ENCODE assay signal across 8 mouse cellular contexts in the genomic region with DNA sequence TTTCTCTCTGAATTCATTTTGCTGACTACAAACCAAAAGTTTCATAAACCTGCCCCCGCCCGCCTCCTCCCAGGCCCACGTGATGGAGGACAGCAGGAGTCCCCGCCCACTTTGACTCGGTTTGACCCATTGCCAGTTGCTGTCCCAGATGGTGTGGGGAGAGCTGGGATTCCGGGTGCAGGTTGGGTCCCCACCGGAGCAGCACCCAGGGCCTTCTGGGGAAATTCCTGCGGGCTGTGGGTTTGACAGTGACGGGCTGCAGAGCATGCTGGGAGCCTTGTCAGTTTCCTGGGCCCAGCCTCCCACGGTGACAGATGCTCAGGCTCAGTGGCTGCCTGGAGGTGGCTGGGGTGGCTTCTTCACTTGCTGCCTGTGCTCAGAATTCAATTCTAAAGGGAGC. TPM values are rescaled to one million over a fixed set of nuclear protein-coding genes. Genes with fewer than 3 reads are reported as not detected.
DNase-seq lines count a peak whose midpoint lies in the region; ATAC-seq lines count a peak whose summit lies in the region.

No protein-coding gene starts in this region.

- H3K27me3 ChIP-seq in embryonic facial prominence, embryonic 13.5 days: peaks cover 67% of the 10 kb centered on the region
- H3K27me3 ChIP-seq in intestine, embryonic 16.5 days (replicated peaks; ENCODE audit: control insufficient read depth, insufficient read depth, low read length): peaks cover 45% of the 10 kb centered on the region
- H3K27me3 ChIP-seq in liver, embryonic 16.5 days (ENCODE audit: control insufficient read depth, insufficient read depth, low read depth, low read length): peaks cover 55% of the 10 kb centered on the region

- H3K4me3 ChIP-seq in embryonic facial prominence, embryonic 13.5 days: peak overlapping the region; percentile 65
- H3K4me3 ChIP-seq in intestine, embryonic 16.5 days (ENCODE audit: low read length): peak overlapping the region; percentile 69
- peak overlapping the region; percentile 58 for H3K4me3 ChIP-seq in liver, embryonic 16.5 days (ENCODE audit: low read depth, low read length)

- peak; percentile 70 for DNase-seq in cerebellum, adult 11 months
- DNase-seq in cerebellum, postnatal 4 days (ENCODE audit: low spot score in 2 of 2): no peak
- peak; percentile 20 for DNase-seq in ES-CJ7 (ENCODE audit: low read depth, low spot score)
- DNase-seq in retina, postnatal 1 day: peak; percentile 64
- DNase-seq in kidney, postnatal 25 days: no peak

- 2% methylated on average over 10 of the region's 10 CpGs for WGBS in embryonic facial prominence, embryonic 13.5 days
- WGBS in intestine, embryonic 16.5 days: 3% methylated on average over 10 of the region's 10 CpGs
- 0% methylated on average over 10 of the region's 10 CpGs for WGBS in liver, embryonic 16.5 days (ENCODE audit: insufficient replicate concordance)

- peak overlapping the region; percentile 95 for H3K4me2 ChIP-seq in embryonic facial prominence, embryonic 13.5 days
- peak overlapping the region; percentile 99 for H3K4me2 ChIP-seq in intestine, embryonic 16.5 days (ENCODE audit: low read depth, low read length)
- peak overlapping the region; percentile 75 for H3K4me2 ChIP-seq in liver, embryonic 16.5 days (ENCODE audit: low read depth, low read length)

- 0 out of 2 replicates have a peak overlapping the region, but pooled peaks have one; percentile 28 for H3K9ac ChIP-seq in embryonic facial prominence, embryonic 13.5 days
- peak overlapping the region; percentile 45; the same call in 1 of the 2 replicates for H3K9ac ChIP-seq in intestine, embryonic 16.5 days (ENCODE audit: low read depth, low read length)
- H3K9ac ChIP-seq in liver, embryonic 16.5 days (ENCODE audit: low read depth, low read length): no peak overlapping the region

- no peak for ATAC-seq in embryonic facial prominence, embryonic 13.5 days (ENCODE audit: insufficient number of reproducible peaks, insufficient read depth, low FRiP score, low TSS enrichment, low read depth)
- no peak for ATAC-seq in intestine, embryonic 16.5 days
- no peak for ATAC-seq in liver, embryonic 16.5 days (ENCODE audit: low read depth)

- peaks cover 39% of the 10 kb centered on the region for H3K4me1 ChIP-seq in embryonic facial prominence, embryonic 13.5 days
- peaks cover 28% of the 10 kb centered on the region for H3K4me1 ChIP-seq in intestine, embryonic 16.5 days (ENCODE audit: control insufficient read depth, insufficient read depth, low read length)
- H3K4me1 ChIP-seq in liver, embryonic 16.5 days (ENCODE audit: control insufficient read depth, low read depth, low read length): peaks cover 6% of the 10 kb centered on the region

- H3K9me3 ChIP-seq in embryonic facial prominence, embryonic 13.5 days: no peaks in the 10 kb centered on the region
- no peaks in the 10 kb centered on the region for H3K9me3 ChIP-seq in intestine, embryonic 16.5 days (ENCODE audit: control insufficient read depth, low read length)
- no peaks in the 10 kb centered on the region for H3K9me3 ChIP-seq in liver, embryonic 16.5 days (replicated peaks; ENCODE audit: control insufficient read depth, low read length)

- no peaks in the 10 kb centered on the region for H3K36me3 ChIP-seq in embryonic facial prominence, embryonic 13.5 days
- H3K36me3 ChIP-seq in intestine, embryonic 16.5 days (ENCODE audit: control insufficient read depth, insufficient read depth, low read length): no peaks in the 10 kb centered on the region
- no peaks in the 10 kb centered on the region for H3K36me3 ChIP-seq in liver, embryonic 16.5 days (ENCODE audit: control insufficient read depth, insufficient read depth)

- H3K27ac ChIP-seq in embryonic facial prominence, embryonic 13.5 days: no peak overlapping the region
- no peak overlapping the region for H3K27ac ChIP-seq in intestine, embryonic 16.5 days (ENCODE audit: low read length)
- H3K27ac ChIP-seq in liver, embryonic 16.5 days (ENCODE audit: low read length): no peak overlapping the region

RNA-seq across cellular contexts. Expression of a gene that starts 1.9 kb away (rescaled TPM):
- 7.3 and 9.2 TPM in 2 replicates for polyA plus RNA-seq in embryonic facial prominence, embryonic 13.5 days (2015; fragmentation: Nextera tagmentation; extraction: Ambion mirVana)
- 3.6 and 4.0 TPM in 2 replicates for polyA plus RNA-seq in intestine, embryonic 16.5 days (2015; fragmentation: Nextera tagmentation; extraction: Ambion mirVana)
- 1.3 and 1.9 TPM in 2 replicates for polyA plus RNA-seq in liver, embryonic 16.5 days (2015; fragmentation: Nextera tagmentation; extraction: Ambion mirVana)

RNA-seq across cellular contexts. Expression of a gene that starts 52.9 kb away (rescaled TPM):
- polyA plus RNA-seq in embryonic facial prominence, embryonic 13.5 days (2015; fragmentation: Nextera tagmentation; extraction: Ambion mirVana): 73.7 TPM in 2 replicates
- polyA plus RNA-seq in intestine, embryonic 16.5 days (2015; fragmentation: Nextera tagmentation; extraction: Ambion mirVana): 50.1 and 51.0 TPM in 2 replicates
- 16.5 and 18.2 TPM in 2 replicates for polyA plus RNA-seq in liver, embryonic 16.5 days (2015; fragmentation: Nextera tagmentation; extraction: Ambion mirVana)

Comparison
In these comparisons a context has a peak if more than half of its experiments do, and no peak if none do; other contexts are left out.
1. DNase-seq: peak in cerebellum, adult 11 months (single experiment), ES-CJ7 (single experiment) and retina, postnatal 1 day (single experiment); none in cerebellum, postnatal 4 days (0 of 2) and kidney, postnatal 25 days (0 of 2).
2. Peak in every context shown above with its lines, with median percentiles within 50 percentile points of each other: H3K4me2 ChIP-seq and H3K4me3 ChIP-seq.